In genomic region chr13:44383322-44383721, GRCm38 (mm10) we compare ENCODE assay signal across 15 mouse cellular contexts.
A peak's percentile ranks its signal among the peaks of the same experiment; 100 is the strongest.
DNase-seq lines count a peak whose midpoint lies in the region; ATAC-seq and TF ChIP-seq lines count a peak whose summit lies in the region.
"Had no signal": no experiment of that assay in that cellular context is flagged by ENCODE, and none has a peak within 500 bp of the region (broad histone marks: within the 10 kb centered on the region; RNA-seq: fewer than 3 reads in every experiment).

No protein-coding gene starts in this region.

- TF ChIP-seq POLR2A in kidney, adult 2 months (IDR thresholded peaks at IDR 0.05; ENCODE audit: low read depth, low read length) = no peak

- no peaks in the 10 kb centered on the region for H3K36me3 ChIP-seq in embryonic facial prominence, embryonic 15.5 days
- no peaks in the 10 kb centered on the region for H3K36me3 ChIP-seq in kidney, adult 2 months (ENCODE audit: control insufficient read depth, insufficient read depth, low read length)
- H3K36me3 ChIP-seq: hindbrain, embryonic 12.5 days; midbrain, embryonic 13.5 days had no signal

- H3K4me3 ChIP-seq in embryonic facial prominence, embryonic 15.5 days (replicated peaks) = no peak overlapping the region
- H3K4me3 ChIP-seq in kidney, adult 2 months (ENCODE audit: insufficient read depth, low read depth, low read length) = no peak overlapping the region
- H3K4me3 ChIP-seq: hindbrain, embryonic 12.5 days; midbrain, embryonic 13.5 days had no signal

- no peaks in the 10 kb centered on the region for H3K27me3 ChIP-seq in embryonic facial prominence, embryonic 15.5 days
- H3K27me3 ChIP-seq in kidney, adult 2 months (replicated peaks; ENCODE audit: control insufficient read depth, insufficient read depth, low read length) = no peaks in the 10 kb centered on the region
- H3K27me3 ChIP-seq: midbrain, embryonic 13.5 days; Patski had no signal

- peak; percentile 64; the same call in 1 of the 2 replicates for ATAC-seq in cerebellum, adult (ENCODE audit: insufficient number of reproducible peaks, low FRiP score, low TSS enrichment)
- peak; percentile 59; the same call in 1 of the 2 replicates for ATAC-seq in frontal cortex, adult (ENCODE audit: low TSS enrichment)
- no peak; the same call in 1 of the 2 replicates for ATAC-seq in embryonic facial prominence, embryonic 15.5 days (ENCODE audit: insufficient number of reproducible peaks, low FRiP score, low TSS enrichment, low read depth)
- ATAC-seq: intestine, embryonic 16.5 days; midbrain, embryonic 13.5 days; Patski had no signal

- no peaks in the 10 kb centered on the region for H3K9me3 ChIP-seq in embryonic facial prominence, embryonic 15.5 days (replicated peaks)
- H3K9me3 ChIP-seq: midbrain, embryonic 13.5 days had no signal

- WGBS in embryonic facial prominence, embryonic 15.5 days = 45% methylated on average over 11 of the region's 11 CpGs
- WGBS in kidney, adult 2 months = 65% methylated on average over 11 of the region's 11 CpGs

- no peak for TF ChIP-seq CTCF in kidney, adult 2 months (conservative IDR thresholded peaks at IDR 0.05; ENCODE audit: insufficient read depth, insufficient read length, low read depth, low read length)

- no peak overlapping the region for H3K9ac ChIP-seq in embryonic facial prominence, embryonic 15.5 days
- H3K9ac ChIP-seq: hindbrain, embryonic 12.5 days; midbrain, embryonic 13.5 days had no signal

- H3K4me1 ChIP-seq in embryonic facial prominence, embryonic 15.5 days = 0 out of 2 replicates have a peak, but pooled peaks cover 10% of the 10 kb centered on the region
- H3K4me1 ChIP-seq in kidney, adult 2 months (ENCODE audit: control insufficient read depth, insufficient read depth, low read length) = no peaks in the 10 kb centered on the region
- H3K4me1 ChIP-seq: midbrain, embryonic 13.5 days had no signal

- no peak for DNase-seq in cerebellum, adult 11 months
- DNase-seq in frontal cortex, postnatal 25 days (ENCODE audit: low spot score in 2 of 2) = no peak
- DNase-seq in layer of hippocampus, adult 11-12 months (ENCODE audit: low spot score) = peak; percentile 15
- no peak for DNase-seq in layer of hippocampus, adult 9-10 months (ENCODE audit: low spot score)
- no peak for DNase-seq in kidney, adult 2 months
- DNase-seq: gastrocnemius, postnatal 10 days; kidney, postnatal 10 days; right cerebral cortex, postnatal 25 days had no signal

- H3K4me2 ChIP-seq in embryonic facial prominence, embryonic 15.5 days (replicated peaks) = 0 out of 2 replicates have a peak overlapping the region, but pooled peaks have one; percentile 8
- H3K4me2 ChIP-seq: hindbrain, embryonic 12.5 days; midbrain, embryonic 13.5 days had no signal

- no peak overlapping the region for H3K27ac ChIP-seq in embryonic facial prominence, embryonic 15.5 days (replicated peaks)
- H3K27ac ChIP-seq in kidney, adult 2 months (ENCODE audit: insufficient read depth, low read depth, low read length) = no peak overlapping the region
- H3K27ac ChIP-seq: hindbrain, embryonic 12.5 days; midbrain, embryonic 13.5 days had no signal
